Mouse (Mus musculus): Measurements from ENCODE around the gene Rhob. TPM values are rescaled to one million over a fixed set of nuclear protein-coding genes. Genes with fewer than 3 reads are reported as not detected.

Rhob gene
- polyA plus RNA-seq, 1 experiment from 2014 or later = 113 TPM

DNA sequence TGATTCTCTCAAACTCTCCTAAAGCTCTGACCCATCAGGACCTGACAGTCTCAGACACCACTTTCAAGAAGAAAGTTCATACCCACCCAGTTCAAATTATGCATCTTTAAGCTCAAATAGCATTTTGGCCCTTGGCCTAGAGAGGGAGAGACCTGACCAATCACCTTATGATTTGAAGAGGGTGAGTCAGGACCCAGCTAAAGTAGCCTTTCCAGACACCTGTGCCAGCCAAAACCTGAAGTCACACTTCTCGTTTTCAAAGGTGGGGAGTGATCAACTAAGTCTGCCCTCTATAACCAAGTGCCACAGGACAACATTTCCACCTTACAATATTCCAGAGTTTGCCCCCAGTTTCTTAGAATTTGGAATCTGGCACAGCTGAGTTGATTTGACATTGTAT is 12.5 kb downstream of the Rhob start:
- Histone ChIP-seq H3K36me3 (replicated peaks; ENCODE audit: control insufficient read depth, insufficient read depth) (no peaks in the 10 kb centered on the region), H3K4me1 (replicated peaks; ENCODE audit: control insufficient read depth, insufficient read depth, low read length) (peaks cover 4% of the 10 kb centered on the region; the same call in 1 of the 2 replicates), H3K9ac (no peak overlapping the region), H3K27ac (no peak overlapping the region), H3K9me3 (ENCODE audit: control insufficient read depth, low read length) (no peaks in the 10 kb centered on the region), H3K4me3 (replicated peaks; ENCODE audit: low read length) (no peak overlapping the region), H3K27me3 (ENCODE audit: control insufficient read depth, insufficient read depth, low read length) (no peaks in the 10 kb centered on the region), H3K4me2 (replicated peaks) (no peak overlapping the region)
- WGBS = 80% methylated on average over 1 of the region's 1 CpGs
- DNase-seq (ENCODE audit: low spot score) = no peak
- no peak for ATAC-seq (ENCODE audit: low FRiP score)

DNA sequence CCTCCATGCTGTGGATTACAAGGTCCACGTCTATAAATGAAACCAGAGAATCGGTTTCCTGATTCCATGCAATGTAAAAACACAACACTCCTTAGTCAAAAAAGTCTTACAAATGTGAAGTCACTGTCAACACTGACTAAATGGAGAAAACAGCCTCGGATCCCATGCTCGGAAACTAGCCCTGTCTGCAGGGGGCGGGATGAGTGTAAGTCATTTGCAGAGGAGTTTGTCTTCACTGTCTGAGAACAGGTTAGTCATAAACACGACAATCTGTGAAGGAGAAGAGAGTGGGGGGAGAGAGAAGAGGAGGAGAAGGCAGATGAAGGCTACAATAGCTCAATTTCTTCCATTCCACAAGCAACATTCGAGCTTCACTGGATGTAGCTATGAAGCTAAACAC is 14.6 kb downstream of the Rhob start:
- no peaks in the 10 kb centered on the region for H3K27me3 ChIP-seq (ENCODE audit: control insufficient read depth, insufficient read depth, low read length)
- DNase-seq (ENCODE audit: low spot score) (no peak), ATAC-seq (ENCODE audit: low FRiP score) (no peak)
- no peak overlapping the region for H3K9ac ChIP-seq
- H3K4me2 ChIP-seq (replicated peaks) = no peak overlapping the region
- no peak overlapping the region for H3K27ac ChIP-seq
- 81% methylated on average over 7 of the region's 7 CpGs for WGBS
- H3K4me3 ChIP-seq (replicated peaks; ENCODE audit: low read length) = no peak overlapping the region
- H3K4me1 ChIP-seq (replicated peaks; ENCODE audit: control insufficient read depth, insufficient read depth, low read length) = peaks cover 4% of the 10 kb centered on the region; the same call in 1 of the 2 replicates
- no peaks in the 10 kb centered on the region for H3K36me3 ChIP-seq (replicated peaks; ENCODE audit: control insufficient read depth, insufficient read depth)
- H3K9me3 ChIP-seq (ENCODE audit: control insufficient read depth, low read length) = no peaks in the 10 kb centered on the region

DNA sequence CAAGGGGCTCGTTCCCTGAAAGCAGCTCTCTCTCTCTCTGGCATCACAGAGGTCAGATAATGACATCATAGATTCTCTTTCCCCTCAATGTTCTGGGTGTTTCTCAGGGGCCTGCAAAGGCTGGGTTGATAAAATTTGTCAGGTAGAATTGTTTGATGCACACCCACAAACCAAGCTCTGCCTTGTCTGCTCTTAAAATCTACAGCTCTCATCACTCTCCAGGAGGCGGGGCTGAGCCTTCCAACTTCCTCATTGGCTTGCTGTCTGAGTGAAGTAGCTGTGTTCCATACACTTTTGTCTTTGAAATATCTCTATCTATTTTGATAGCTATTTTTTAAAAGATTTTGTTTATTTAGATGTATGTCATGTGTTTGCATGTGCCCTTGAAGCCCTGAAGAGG is 17.6 kb downstream of the Rhob start:
- no peak for DNase-seq (ENCODE audit: low spot score)
- Histone ChIP-seq H3K4me1 (replicated peaks; ENCODE audit: control insufficient read depth, insufficient read depth, low read length) (no peaks in the 10 kb centered on the region), H3K36me3 (replicated peaks; ENCODE audit: control insufficient read depth, insufficient read depth) (no peaks in the 10 kb centered on the region), H3K27ac (no peak overlapping the region), H3K9ac (no peak overlapping the region), H3K4me3 (replicated peaks; ENCODE audit: low read length) (no peak overlapping the region), H3K4me2 (replicated peaks) (no peak overlapping the region), H3K27me3 (ENCODE audit: control insufficient read depth, insufficient read depth, low read length) (no peaks in the 10 kb centered on the region), H3K9me3 (ENCODE audit: control insufficient read depth, low read length) (no peaks in the 10 kb centered on the region)
- ATAC-seq (ENCODE audit: low FRiP score) = no peak
- 68% methylated on average over 2 of the region's 2 CpGs for WGBS

GRCm38 (mm10) chr12:8474836-8475387 is 24.9 kb downstream of the Rhob start:
- Histone ChIP-seq H3K9ac (no peak overlapping the region), H3K27ac (0 out of 2 replicates have a peak overlapping the region, but pooled peaks have one; percentile 9), H3K4me1 (replicated peaks; ENCODE audit: control insufficient read depth, insufficient read depth, low read length) (0 out of 2 replicates have a peak, but pooled peaks cover 3% of the 10 kb centered on the region), H3K4me2 (replicated peaks) (no peak overlapping the region), H3K4me3 (replicated peaks; ENCODE audit: low read length) (no peak overlapping the region), H3K9me3 (ENCODE audit: control insufficient read depth, low read length) (no peaks in the 10 kb centered on the region), H3K27me3 (ENCODE audit: control insufficient read depth, insufficient read depth, low read length) (no peaks in the 10 kb centered on the region), H3K36me3 (replicated peaks; ENCODE audit: control insufficient read depth, insufficient read depth) (no peaks in the 10 kb centered on the region)
- DNase-seq (ENCODE audit: low spot score) = no peak
- WGBS = 39% methylated on average over 6 of the region's 6 CpGs
- no peak for ATAC-seq (ENCODE audit: low FRiP score)

DNA sequence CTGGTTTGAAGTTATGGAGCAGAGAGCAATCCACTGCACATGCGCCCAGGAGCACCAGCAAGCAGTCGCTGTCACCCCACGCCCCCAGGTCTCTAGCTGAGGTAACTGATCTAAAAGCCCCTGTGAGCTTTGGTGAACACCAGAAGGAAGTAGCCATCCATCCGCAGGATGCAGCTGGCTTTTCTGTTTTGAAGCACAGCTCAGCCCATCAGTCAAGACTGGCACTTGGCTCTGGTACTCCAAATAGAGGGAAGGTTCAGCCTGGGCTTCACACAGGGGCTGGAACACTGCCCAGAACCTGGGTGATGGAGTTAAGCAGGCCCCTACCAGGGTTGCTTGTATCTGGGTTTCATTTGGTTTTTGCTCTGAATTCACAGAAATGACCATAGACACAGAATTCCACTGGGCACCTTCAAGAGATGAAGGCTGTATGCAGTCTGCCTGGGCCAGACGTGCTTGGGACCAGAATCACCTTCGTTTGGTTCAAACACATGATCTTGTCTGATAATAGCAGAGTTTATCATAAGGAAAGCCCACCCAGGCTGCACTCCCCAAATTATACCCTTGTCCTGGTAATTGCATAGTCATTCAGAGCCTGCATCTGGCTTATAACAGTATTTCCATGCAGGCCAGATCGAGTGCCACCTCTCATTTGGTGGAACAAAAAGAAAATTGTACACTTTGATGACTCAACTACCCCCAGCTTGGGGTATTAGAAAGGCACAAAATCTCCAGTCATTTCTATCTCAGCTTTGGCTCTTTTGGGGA is 27.0 kb downstream of the Rhob start:
- no peaks in the 10 kb centered on the region for H3K27me3 ChIP-seq (ENCODE audit: control insufficient read depth, insufficient read depth, low read length)
- H3K27ac ChIP-seq = no peak overlapping the region
- ATAC-seq (ENCODE audit: low FRiP score) (peak; percentile 54; the same call in 1 of the 2 replicates), DNase-seq (ENCODE audit: low spot score) (peak; percentile 66)
- H3K4me3 ChIP-seq (replicated peaks; ENCODE audit: low read length) = no peak overlapping the region
- H3K4me1 ChIP-seq (replicated peaks; ENCODE audit: control insufficient read depth, insufficient read depth, low read length) = 0 out of 2 replicates have a peak, but pooled peaks cover 3% of the 10 kb centered on the region
- H3K4me2 ChIP-seq (replicated peaks) = no peak overlapping the region
- no peaks in the 10 kb centered on the region for H3K36me3 ChIP-seq (replicated peaks; ENCODE audit: control insufficient read depth, insufficient read depth)
- no peak overlapping the region for H3K9ac ChIP-seq
- no peaks in the 10 kb centered on the region for H3K9me3 ChIP-seq (ENCODE audit: control insufficient read depth, low read length)
- whole genome bisulfite sequencing = 76% methylated on average over 7 of the region's 7 CpGs

- 74% methylated on average over 4 of the region's 4 CpGs for WGBS
- peaks cover 3% of the 10 kb centered on the region; the same call in 1 of the 2 replicates for H3K4me1 ChIP-seq (replicated peaks; ENCODE audit: control insufficient read depth, insufficient read depth, low read length)
- no peak overlapping the region for H3K4me3 ChIP-seq (replicated peaks; ENCODE audit: low read length)
- DNase-seq (ENCODE audit: low spot score) (no peak), ATAC-seq (ENCODE audit: low FRiP score) (no peak)
- H3K9me3 ChIP-seq (ENCODE audit: control insufficient read depth, low read length) = no peaks in the 10 kb centered on the region
- H3K4me2 ChIP-seq (replicated peaks) = no peak overlapping the region
- H3K9ac ChIP-seq = no peak overlapping the region
- no peak overlapping the region for H3K27ac ChIP-seq
- H3K36me3 ChIP-seq (replicated peaks; ENCODE audit: control insufficient read depth, insufficient read depth) = no peaks in the 10 kb centered on the region
- no peaks in the 10 kb centered on the region for H3K27me3 ChIP-seq (ENCODE audit: control insufficient read depth, insufficient read depth, low read length)
Observed at GRCm38 (mm10) chr12:8472051-8472450, 27.8 kb downstream of the Rhob start.

- no peak for DNase-seq (ENCODE audit: low spot score)
- Histone ChIP-seq H3K27me3 (ENCODE audit: control insufficient read depth, insufficient read depth, low read length) (no peaks in the 10 kb centered on the region), H3K4me1 (replicated peaks; ENCODE audit: control insufficient read depth, insufficient read depth, low read length) (peaks cover 3% of the 10 kb centered on the region; the same call in 1 of the 2 replicates), H3K9me3 (ENCODE audit: control insufficient read depth, low read length) (no peaks in the 10 kb centered on the region), H3K4me2 (replicated peaks) (no peak overlapping the region), H3K9ac (no peak overlapping the region), H3K4me3 (replicated peaks; ENCODE audit: low read length) (no peak overlapping the region), H3K36me3 (replicated peaks; ENCODE audit: control insufficient read depth, insufficient read depth) (no peaks in the 10 kb centered on the region), H3K27ac (no peak overlapping the region)
- 82% methylated on average over 2 of the region's 2 CpGs for WGBS
- ATAC-seq (ENCODE audit: low FRiP score) = no peak
Observed at GRCm38 (mm10) chr12:8470962-8471361, 28.8 kb downstream of the Rhob start.

DNA sequence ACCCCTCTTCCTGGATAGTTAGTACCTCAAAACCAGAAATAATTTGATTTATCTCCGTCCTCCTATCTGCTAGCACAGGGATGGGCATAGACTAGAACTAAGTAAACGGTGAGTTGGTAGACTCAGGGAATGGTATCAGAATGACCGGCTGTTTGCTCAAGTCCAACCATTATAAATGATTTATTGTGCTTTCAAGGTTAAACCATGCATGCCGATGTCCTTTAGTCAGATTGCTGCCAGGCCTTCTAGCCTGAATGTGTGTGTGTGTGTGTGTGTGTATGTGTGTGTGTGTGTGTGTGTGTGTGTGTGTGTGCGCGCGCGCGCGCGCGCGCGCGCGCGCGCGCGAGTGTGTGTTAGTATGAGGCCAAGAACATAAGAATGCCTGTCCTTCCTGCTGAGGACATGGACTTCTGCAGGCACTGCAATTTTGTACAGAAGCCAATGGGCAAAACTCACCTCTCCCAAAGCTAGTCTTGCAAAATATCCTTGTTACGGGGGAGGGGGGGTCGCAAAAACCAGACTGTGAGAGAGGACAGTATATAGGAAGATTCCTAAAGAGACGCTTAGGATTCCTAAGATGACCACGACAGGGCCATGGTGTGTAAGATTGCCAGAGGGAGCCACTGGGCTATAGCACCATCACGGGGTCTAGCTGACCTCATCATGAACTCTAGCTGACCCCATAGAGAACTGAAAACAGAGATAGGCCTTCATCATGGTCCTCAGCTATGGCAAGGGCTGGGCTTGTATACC is 29.9 kb downstream of the Rhob start:
- H3K36me3 ChIP-seq (replicated peaks; ENCODE audit: control insufficient read depth, insufficient read depth) = no peaks in the 10 kb centered on the region
- peaks cover 1% of the 10 kb centered on the region; the same call in 1 of the 2 replicates for H3K4me1 ChIP-seq (replicated peaks; ENCODE audit: control insufficient read depth, insufficient read depth, low read length)
- H3K27me3 ChIP-seq (ENCODE audit: control insufficient read depth, insufficient read depth, low read length) = no peaks in the 10 kb centered on the region
- WGBS = 82% methylated on average over 25 of the region's 25 CpGs
- H3K4me2 ChIP-seq (replicated peaks) = no peak overlapping the region
- H3K4me3 ChIP-seq (replicated peaks; ENCODE audit: low read length) = no peak overlapping the region
- H3K27ac ChIP-seq = no peak overlapping the region
- DNase-seq (ENCODE audit: low spot score) = no peak
- ATAC-seq (ENCODE audit: low FRiP score) = no peak
- no peak overlapping the region for H3K9ac ChIP-seq
- H3K9me3 ChIP-seq (ENCODE audit: control insufficient read depth, low read length) = no peaks in the 10 kb centered on the region

DNA sequence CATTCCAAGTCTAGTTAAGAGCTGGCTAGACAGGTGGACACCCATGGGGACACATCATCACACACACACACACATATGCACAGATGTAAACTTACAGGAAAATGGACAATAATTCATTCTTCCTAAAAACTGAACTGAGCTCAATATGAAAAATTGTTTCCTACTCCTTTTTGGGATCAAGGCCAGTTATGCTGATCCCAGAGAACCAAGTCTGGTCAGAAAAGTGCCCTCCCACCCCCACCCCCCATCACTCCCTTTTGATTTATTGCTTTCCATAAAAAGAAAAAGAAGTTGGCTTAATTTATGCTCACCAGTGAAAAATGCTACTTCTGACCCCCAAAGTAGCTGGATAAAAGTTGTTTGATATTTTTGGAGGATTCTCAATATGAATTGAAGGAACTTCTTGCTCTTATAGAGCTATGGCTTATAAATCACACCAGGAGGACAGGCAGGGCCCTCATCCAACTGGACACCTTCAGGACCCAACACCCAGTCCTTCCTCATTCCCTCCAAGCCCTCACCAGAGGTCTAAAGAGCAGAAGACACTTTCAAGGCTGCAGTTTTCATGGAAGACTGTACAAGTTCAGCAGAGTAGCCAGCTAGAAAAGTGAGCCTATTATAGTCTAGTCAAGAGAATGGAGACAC is 31.5 kb downstream of the Rhob start:
- Histone ChIP-seq H3K9me3 (ENCODE audit: control insufficient read depth, low read length) (no peaks in the 10 kb centered on the region), H3K4me2 (replicated peaks) (no peak overlapping the region), H3K4me3 (replicated peaks; ENCODE audit: low read length) (no peak overlapping the region), H3K27me3 (ENCODE audit: control insufficient read depth, insufficient read depth, low read length) (no peaks in the 10 kb centered on the region), H3K4me1 (replicated peaks; ENCODE audit: control insufficient read depth, insufficient read depth, low read length) (peaks cover 4% of the 10 kb centered on the region; the same call in 1 of the 2 replicates), H3K36me3 (replicated peaks; ENCODE audit: control insufficient read depth, insufficient read depth) (no peaks in the 10 kb centered on the region), H3K27ac (no peak overlapping the region), H3K9ac (no peak overlapping the region)
- DNase-seq (ENCODE audit: low spot score) (no peak), ATAC-seq (ENCODE audit: low FRiP score) (no peak)
